Mouse (Mus musculus) spleen, adult 2 months (tissue): ENCODE measurements around the gene Frmd8.

Source experiments
- CTCF ChIP-seq: fragments of 200-500 bp; IDR thresholded peaks from 2 replicates; pipeline ENCODE4 v1.5.1; 2011; ENCODE audit warnings: mild to moderate bottlenecking, inconsistent platforms; ENCODE audit not compliant: insufficient read depth, insufficient read length, insufficient replicate concordance; ENCODE audit errors: extremely low read depth
- POLR2A ChIP-seq: fragments of 200-500 bp; IDR thresholded peaks from 2 replicates; pipeline ENCODE4 v1.6.1; 2011; ENCODE audit warnings: low read depth, low read length, inconsistent platforms

DNA sequence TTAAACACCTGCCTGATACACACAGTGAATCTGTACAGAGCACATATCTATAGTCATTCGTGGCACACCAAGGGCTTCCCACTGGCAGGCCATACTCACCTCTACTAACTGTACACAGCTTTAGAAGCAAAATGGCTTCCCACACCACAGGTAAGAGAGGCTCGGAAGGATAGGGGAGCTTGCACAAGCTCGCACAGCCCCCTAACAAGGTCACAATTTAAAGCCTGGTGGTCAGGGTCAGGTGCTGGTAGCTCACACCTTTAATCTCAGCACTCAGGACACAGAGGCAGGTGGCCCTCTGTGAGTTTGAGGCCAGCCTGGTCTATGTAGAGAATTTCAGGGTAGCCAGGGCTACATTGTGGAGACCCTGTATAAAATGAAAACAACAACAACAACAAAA is 61.5 kb downstream of the Frmd8 start:
- TF ChIP-seq POLR2A (no peak), CTCF (no peak)
